Mouse (Mus musculus): ENCODE measurements around the gene Pnma1.

DNA sequence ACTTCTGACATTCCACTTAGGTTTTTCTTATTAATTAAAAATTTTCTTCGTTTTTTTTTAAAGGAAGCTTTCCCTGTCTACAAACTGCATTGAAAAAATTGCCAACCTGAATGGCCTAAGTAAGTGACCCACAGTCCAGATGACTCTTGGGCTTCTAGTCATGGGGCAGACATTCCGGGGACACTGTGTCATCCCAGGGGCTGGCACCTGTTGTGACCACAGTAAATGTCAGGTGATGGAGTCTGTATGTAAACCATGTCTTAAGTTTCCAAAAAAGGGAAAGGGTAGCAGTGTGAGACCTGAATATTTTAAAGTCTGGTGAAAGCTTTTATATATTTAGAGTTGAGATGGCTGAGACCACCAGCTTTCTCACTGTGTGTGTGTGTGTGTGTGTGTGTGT is 21.4 kb downstream of the Pnma1 start:
- TF ChIP-seq CTCF (IDR thresholded peaks at IDR 0.05; ENCODE audit: low read depth) (no peak), EP300 (IDR thresholded peaks at IDR 0.05; ENCODE audit: low read depth) (no peak)
